ENCODE assay signal across 1 mouse cellular context in the genomic region with DNA sequence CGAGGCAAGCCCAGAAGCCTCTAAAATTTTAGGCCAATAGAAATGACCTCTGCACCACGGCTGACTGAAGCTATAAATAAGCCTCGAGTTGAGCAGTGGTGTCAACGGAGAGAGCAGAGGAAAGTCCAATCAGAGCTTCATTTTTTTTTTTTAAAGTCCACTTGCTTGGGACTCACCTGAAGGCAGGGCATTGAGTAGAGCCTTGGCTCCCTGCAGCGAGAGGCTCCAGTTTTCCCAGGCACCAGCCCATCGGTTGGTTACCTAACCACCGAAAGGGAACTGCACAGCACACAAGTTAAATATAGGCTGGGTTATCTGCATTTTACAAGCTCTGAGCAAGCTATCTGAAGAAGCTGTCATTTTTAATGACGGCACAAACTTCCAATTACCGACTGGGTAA.
TF ChIP-seq lines count a peak whose summit lies in the region.

No protein-coding gene starts in this region.

TF ChIP-seq in MEL, 35 proteins besides CTCF, POLR2A, EP300 and RAD21 (continued from another document):
- peak; percentile 65; the same call in 1 of the 2 replicates for TF ChIP-seq JUND (IDR thresholded peaks at IDR 0.05; ENCODE audit: low read depth, low read length)
- TF ChIP-seq MXI1 (IDR thresholded peaks at IDR 0.05; ENCODE audit: low read depth, low read length), result peak; percentile 70
- TF ChIP-seq MAX (IDR thresholded peaks at IDR 0.05; ENCODE audit: low read length), result no peak
- TF ChIP-seq GATA1 (IDR thresholded peaks at IDR 0.05; ENCODE audit: low read depth, low read length), result peak; percentile 86
- TF ChIP-seq ETS1 (IDR thresholded peaks at IDR 0.05; ENCODE audit: low read depth, low read length), result peak; percentile 95
- TF ChIP-seq USF2 (IDR thresholded peaks at IDR 0.05; ENCODE audit: borderline replicate concordance in 1 of 2, insufficient read depth in 1 of 2, low read depth in 1 of 2, low read length in 2 of 2), result no peak
- peak; percentile 48 for TF ChIP-seq HCFC1 (IDR thresholded peaks at IDR 0.05; ENCODE audit: low read depth, low read length)
- no peak for TF ChIP-seq ZKSCAN1 (IDR thresholded peaks at IDR 0.05; ENCODE audit: low read depth, low read length)
- no peak for TF ChIP-seq CHD1 (IDR thresholded peaks at IDR 0.05; ENCODE audit: low read depth, low read length)
- no peak; the same call in 1 of the 2 replicates for TF ChIP-seq CHD2 (IDR thresholded peaks at IDR 0.05; ENCODE audit: low read length)
- peak; percentile 56; the same call in 1 of the 2 replicates for TF ChIP-seq MYB (IDR thresholded peaks at IDR 0.05; ENCODE audit: low read depth, low read length)
